Mouse (Mus musculus) small intestine, adult 2 months (tissue): Measurements from ENCODE around the gene 1700037H04Rik.

ENCODE experiments used
- CTCF ChIP-seq: fragments of 200-500 bp; IDR thresholded peaks from 2 replicates; pipeline ENCODE4 v1.5.1; 2012; ENCODE audit warnings: low read depth, mild to moderate bottlenecking, control low read depth, inconsistent platforms, low read length, moderate library complexity, mixed read lengths; ENCODE audit not compliant: insufficient replicate concordance, insufficient read length; ENCODE audit errors: extremely low read depth
- POLR2A ChIP-seq: fragments of 200-500 bp; IDR thresholded peaks from 2 replicates; pipeline ENCODE4 v1.6.1; 2012; ENCODE audit warnings: low read depth, mild to moderate bottlenecking, control low read depth, inconsistent platforms, low read length, moderate library complexity

DNA sequence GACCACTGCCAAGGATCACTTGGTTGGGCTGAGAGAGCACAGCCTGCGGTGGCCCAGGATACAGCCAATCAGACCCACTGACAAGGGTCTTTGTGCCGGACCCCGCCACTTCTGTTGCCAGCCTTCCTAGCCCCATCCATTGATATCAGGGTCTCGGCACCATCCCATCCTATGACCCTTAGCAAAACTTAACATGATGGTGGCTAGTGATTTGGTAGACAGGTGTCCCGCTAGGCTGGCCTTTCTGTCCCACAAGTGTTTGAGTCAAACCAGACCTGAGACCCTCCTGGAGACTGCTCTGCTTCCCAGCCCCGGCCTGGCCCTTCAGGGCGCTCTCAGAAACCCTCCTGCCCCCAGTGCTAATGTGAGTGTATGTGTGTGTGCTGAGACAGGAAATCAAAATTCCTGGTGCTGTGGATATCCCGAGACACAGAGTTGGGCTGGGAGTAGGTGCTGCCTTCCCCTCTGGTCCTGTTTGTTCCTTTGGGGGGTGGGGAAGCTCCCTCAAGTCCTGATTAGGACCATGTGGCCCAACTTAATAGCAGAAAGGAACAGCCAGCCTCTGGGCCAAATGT is 25.0 kb downstream of the 1700037H04Rik start:
- no peak for TF ChIP-seq POLR2A
- no peak for TF ChIP-seq CTCF
